Mouse (Mus musculus): Measurements from ENCODE around the gene Vav2.

DNA sequence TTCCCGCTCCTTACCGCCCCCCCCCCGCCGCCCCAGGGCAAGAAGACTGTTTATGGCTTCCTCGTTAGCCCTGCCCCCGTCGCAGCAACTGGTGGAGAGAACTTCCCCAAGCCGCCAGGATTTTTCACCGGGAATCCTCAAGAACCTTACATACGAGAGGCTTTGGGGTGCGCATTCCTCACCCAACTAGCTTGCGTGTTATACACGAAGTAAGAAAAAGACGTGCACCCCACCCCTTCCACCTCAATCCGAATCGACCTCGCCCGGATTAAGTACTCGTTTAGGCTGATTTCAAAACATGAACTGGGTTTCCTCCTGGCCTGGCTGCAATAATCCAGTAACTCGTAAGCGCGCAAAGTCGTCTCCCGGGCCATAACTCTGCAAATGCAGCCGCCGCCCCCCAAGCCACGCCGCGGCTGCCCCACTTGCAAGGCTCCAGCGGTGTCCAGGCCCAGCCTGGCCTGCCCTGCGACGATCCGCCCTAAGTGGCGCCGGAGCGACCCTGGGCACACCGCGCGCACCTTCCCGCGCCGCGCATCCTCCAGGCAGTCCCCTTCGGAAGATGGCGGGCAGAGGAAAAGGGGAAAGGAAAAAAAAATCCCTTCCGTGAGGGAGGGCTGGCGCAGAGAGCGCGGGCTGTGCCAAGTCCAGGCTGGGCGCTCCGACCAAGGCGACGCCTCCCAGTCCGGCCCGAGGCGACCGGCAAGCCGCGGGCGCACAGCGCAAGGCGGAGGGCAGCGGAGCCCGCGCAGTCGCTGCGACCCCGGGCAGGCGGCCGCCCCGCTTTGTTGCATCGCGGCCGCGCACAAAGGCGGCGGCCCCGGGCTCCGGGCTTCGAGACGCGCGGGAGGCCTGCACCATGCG is 48.0 kb upstream of the Vav2 start:
- no peak for TF ChIP-seq CTCF (IDR thresholded peaks at IDR 0.05; ENCODE audit: low read depth)
- TF ChIP-seq EP300 (IDR thresholded peaks at IDR 0.05; ENCODE audit: low read depth) = no peak
